Mouse (Mus musculus) erythroblast, adult 5-6 weeks (primary cell): ENCODE results near the gene Sh3gl2. TPM values are rescaled to one million over a fixed set of nuclear protein-coding genes. Genes with fewer than 3 reads are reported as not detected.

ENCODE experiments used
- ATAC-seq: replicated peaks from 2 replicates; pipeline ENCODE4 v1.8.0; 2016; ENCODE audit warnings: moderate number of reproducible peaks, mild to moderate bottlenecking, moderate TSS enrichment, inconsistent platforms; ENCODE audit not compliant: poor library complexity, low FRiP score, severe bottlenecking
- total RNA-seq, 2 experiments: library from RNA; stranded (forward) in 1 of 2; stranded (reverse) in 1 of 2; fragments of 150-400 nt in 1 of 2; fragments of 200-764, 138-1000 nt in 1 of 2; gene quantifications; 2 replicates each; pipeline versions ENCODE4 v1.2.3 to v1.2.4; 2015 to 2017; ENCODE audit warnings: low replicate concordance in 2 of 2

Sh3gl2 gene
- total RNA-seq, 2 experiments from 2014 or later, result not detected

GRCm38 (mm10) chr4:85529852-85530251, 324.9 kb downstream of the Sh3gl2 start:
- ATAC-seq, result no peak

- no peak for ATAC-seq
These were observed 334.8 kb downstream of the Sh3gl2 start for GRCm38 (mm10) chr4:85539677-85540076.

- no peak for ATAC-seq
These were observed 338.3 kb downstream of the Sh3gl2 start for GRCm38 (mm10) chr4:85543221-85543620.

- ATAC-seq, result no peak
These were observed 349.8 kb downstream of the Sh3gl2 start for GRCm38 (mm10) chr4:85554696-85555095.

GRCm38 (mm10) chr4:85559753-85560152, 354.8 kb downstream of the Sh3gl2 start:
- no peak for ATAC-seq

- no peak for ATAC-seq
These were observed 380.5 kb downstream of the Sh3gl2 start for GRCm38 (mm10) chr4:85585426-85585825.

GRCm38 (mm10) chr4:85588928-85589327, 384.0 kb downstream of the Sh3gl2 start:
- no peak for ATAC-seq

GRCm38 (mm10) chr4:85591037-85591436, 386.1 kb downstream of the Sh3gl2 start:
- no peak for ATAC-seq

GRCm38 (mm10) chr4:85594159-85594558, 389.2 kb downstream of the Sh3gl2 start:
- ATAC-seq, result no peak

GRCm38 (mm10) chr4:85613331-85613730, 408.4 kb downstream of the Sh3gl2 start:
- no peak for ATAC-seq

GRCm38 (mm10) chr4:85618746-85619145, 413.8 kb downstream of the Sh3gl2 start:
- no peak for ATAC-seq

- no peak for ATAC-seq
These were observed 414.3 kb downstream of the Sh3gl2 start for GRCm38 (mm10) chr4:85619261-85619660.

GRCm38 (mm10) chr4:85629381-85629780, 424.5 kb downstream of the Sh3gl2 start:
- ATAC-seq, result no peak

- no peak for ATAC-seq
These were observed 464.3 kb downstream of the Sh3gl2 start for GRCm38 (mm10) chr4:85669271-85669670.

- ATAC-seq, result no peak
These were observed 464.8 kb downstream of the Sh3gl2 start for GRCm38 (mm10) chr4:85669735-85670134.

GRCm38 (mm10) chr4:85672290-85672689, 467.4 kb downstream of the Sh3gl2 start:
- no peak for ATAC-seq

GRCm38 (mm10) chr4:85677621-85678020, 472.7 kb downstream of the Sh3gl2 start:
- ATAC-seq, result no peak

- no peak for ATAC-seq
These were observed 481.2 kb downstream of the Sh3gl2 start for GRCm38 (mm10) chr4:85686160-85686559.
